Mouse (Mus musculus) cerebellum, adult 2 months (tissue): ENCODE results near the gene Sirt7. TPM values are rescaled to one million over a fixed set of nuclear protein-coding genes. Genes with fewer than 3 reads are reported as not detected.

Source experiments
- DNase-seq, 2 experiments: peaks; one replicate each; pipeline ENCODE4 v3.0.0; 2021
- H3K27ac ChIP-seq: fragments of 200-500 bp; 2 replicates; pipeline ENCODE4 v1.5.1; 2012; ENCODE audit warnings: low read length, control low read depth, inconsistent platforms; ENCODE audit not compliant: insufficient read depth
- H3K27me3 ChIP-seq: fragments of 200-500 bp; 2 replicates; pipeline ENCODE4 v1.6.1; 2012; ENCODE audit warnings: inconsistent platforms, mild to moderate bottlenecking, low read length, moderate library complexity; ENCODE audit not compliant: control insufficient read depth, insufficient read depth
- H3K4me1 ChIP-seq: fragments of 200-500 bp; 2 replicates; pipeline ENCODE4 v1.6.1; 2011; ENCODE audit warnings: low read length; ENCODE audit not compliant: control insufficient read depth, insufficient read depth
- H3K4me3 ChIP-seq: fragments of 200-500 bp; replicated peaks from 2 replicates; pipeline ENCODE3; 2011; ENCODE audit warnings: mild to moderate bottlenecking, low read depth, low read length, control low read depth; ENCODE audit not compliant: insufficient read depth
- CTCF ChIP-seq: fragments of 200-500 bp; IDR thresholded peaks from 2 replicates; pipeline ENCODE4 v1.5.1; 2011; ENCODE audit warnings: low read depth, mild to moderate bottlenecking, control low read depth, low read length, moderate library complexity, borderline replicate concordance; ENCODE audit not compliant: insufficient read depth
- POLR2A ChIP-seq: fragments of 200-500 bp; IDR thresholded peaks from 2 replicates; pipeline ENCODE4 v1.6.1; 2011; ENCODE audit warnings: low read length, control low read depth, borderline replicate concordance; ENCODE audit not compliant: insufficient read depth
- WGBS: fragments of 180-500 bp; shearing (Covaris S2); methylation state at CpG from one replicate; pipeline ENCODE4 v1.1.7; 2018; 5-methylcytosine and 5-hydroxymethylcytosine counted together
- polyA plus RNA-seq: library from polyadenylated mRNA; depleted of rRNA; stranded (reverse); fragments of >200 nt; gene quantifications from 2 replicates; pipeline ENCODE4 v1.2.3, GENCODE M21; 2012

The Sirt7 gene
- polyA plus RNA-seq, 1 experiment: 80.5 TPM

GRCm38 (mm10) chr11:120610477-120611046 lies 14.5 kb downstream of the Sirt7 start:
- H3K4me3 ChIP-seq: no peak overlapping the region
- TF ChIP-seq POLR2A (no peak), CTCF (no peak)
- no peak overlapping the region for H3K27ac ChIP-seq
- peaks cover 22% of the 10 kb centered on the region for H3K4me1 ChIP-seq
- 61% methylated on average over 9 of the region's 9 CpGs for whole genome bisulfite sequencing
- peak in 1 of 2 experiments; percentile 16 for DNase-seq
- no peaks in the 10 kb centered on the region for H3K27me3 ChIP-seq

- TF ChIP-seq POLR2A (no peak), CTCF (no peak)
- 58% methylated on average over 8 of the region's 8 CpGs for WGBS
- no peak overlapping the region for H3K4me3 ChIP-seq
- no peak overlapping the region for H3K27ac ChIP-seq
- no peak for DNase-seq
- peaks cover 17% of the 10 kb centered on the region for H3K4me1 ChIP-seq
- H3K27me3 ChIP-seq: no peaks in the 10 kb centered on the region
These were observed 15.8 kb downstream of the Sirt7 start for GRCm38 (mm10) chr11:120609250-120609649.

- no peak within 1 kb of the TSS for H3K4me3 ChIP-seq
- 18% methylated on average over 45 of the region's 45 CpGs for WGBS
- H3K27me3 ChIP-seq: no peaks in the 10 kb centered on the region
These were observed 16.6 kb downstream of the Sirt7 start, which contains the start of gene Npb for GRCm38 (mm10) chr11:120608241-120609034. Gene Npb (plus strand): TSS chr11:120608477.

GRCm38 (mm10) chr11:120606764-120607163 lies 18.3 kb downstream of the Sirt7 start:
- Histone ChIP-seq H3K27me3 (no peaks in the 10 kb centered on the region), H3K4me1 (peaks cover 3% of the 10 kb centered on the region; the same call in 1 of the 2 replicates), H3K4me3 (no peak overlapping the region), H3K27ac (no peak overlapping the region)
- TF ChIP-seq POLR2A: no peak
- TF ChIP-seq CTCF: no peak
- no peak for DNase-seq
- 74% methylated on average over 4 of the region's 4 CpGs for WGBS

More at GRCm38 (mm10) chr11:120608241-120609034, 16.6 kb downstream of the Sirt7 start, which contains the start of gene Npb:
- peak in 1 of 2 experiments; percentile 21 for DNase-seq
- TF ChIP-seq POLR2A (no peak), CTCF (no peak)
- Histone ChIP-seq H3K4me1 (peaks cover 8% of the 10 kb centered on the region), H3K27ac (no peak within 1 kb of the TSS)

GRCm38 (mm10) chr11:120605667-120606066 lies 19.4 kb downstream of the Sirt7 start:
- TF ChIP-seq POLR2A: no peak
- no peak for TF ChIP-seq CTCF
- Histone ChIP-seq H3K4me3 (no peak overlapping the region), H3K27ac (no peak overlapping the region), H3K4me1 (0 out of 2 replicates have a peak, but pooled peaks cover 3% of the 10 kb centered on the region), H3K27me3 (no peaks in the 10 kb centered on the region)
- 87% methylated on average over 7 of the region's 7 CpGs for WGBS
- DNase-seq: no peak

- TF ChIP-seq POLR2A: no peak
- no peak for TF ChIP-seq CTCF
- no peak for DNase-seq
- Histone ChIP-seq H3K27ac (no peak overlapping the region), H3K4me3 (no peak overlapping the region), H3K27me3 (no peaks in the 10 kb centered on the region), H3K4me1 (peaks cover 6% of the 10 kb centered on the region; the same call in 1 of the 2 replicates)
- WGBS: 78% methylated on average over 2 of the region's 2 CpGs
These were observed 21.5 kb downstream of the Sirt7 start for GRCm38 (mm10) chr11:120603545-120603944.

GRCm38 (mm10) chr11:120600716-120601115 lies 24.3 kb downstream of the Sirt7 start:
- Histone ChIP-seq H3K4me3 (no peak overlapping the region), H3K4me1 (peaks cover 12% of the 10 kb centered on the region), H3K27me3 (no peaks in the 10 kb centered on the region), H3K27ac (no peak overlapping the region)
- TF ChIP-seq CTCF (no peak), POLR2A (no peak)
- DNase-seq: no peak
- WGBS: 95% methylated on average over 3 of the region's 3 CpGs

GRCm38 (mm10) chr11:120598990-120599549 lies 26.0 kb downstream of the Sirt7 start:
- Histone ChIP-seq H3K4me3 (peak overlapping the region; percentile 81), H3K4me1 (peaks cover 12% of the 10 kb centered on the region), H3K27ac (no peak overlapping the region), H3K27me3 (no peaks in the 10 kb centered on the region)
- 26% methylated on average over 17 of the region's 17 CpGs for WGBS
- no peak for TF ChIP-seq POLR2A
- no peak for TF ChIP-seq CTCF
- DNase-seq: peak in 1 of 2 experiments; percentile 19
